Mouse (Mus musculus): ENCODE data around the gene Gng7.

DNA sequence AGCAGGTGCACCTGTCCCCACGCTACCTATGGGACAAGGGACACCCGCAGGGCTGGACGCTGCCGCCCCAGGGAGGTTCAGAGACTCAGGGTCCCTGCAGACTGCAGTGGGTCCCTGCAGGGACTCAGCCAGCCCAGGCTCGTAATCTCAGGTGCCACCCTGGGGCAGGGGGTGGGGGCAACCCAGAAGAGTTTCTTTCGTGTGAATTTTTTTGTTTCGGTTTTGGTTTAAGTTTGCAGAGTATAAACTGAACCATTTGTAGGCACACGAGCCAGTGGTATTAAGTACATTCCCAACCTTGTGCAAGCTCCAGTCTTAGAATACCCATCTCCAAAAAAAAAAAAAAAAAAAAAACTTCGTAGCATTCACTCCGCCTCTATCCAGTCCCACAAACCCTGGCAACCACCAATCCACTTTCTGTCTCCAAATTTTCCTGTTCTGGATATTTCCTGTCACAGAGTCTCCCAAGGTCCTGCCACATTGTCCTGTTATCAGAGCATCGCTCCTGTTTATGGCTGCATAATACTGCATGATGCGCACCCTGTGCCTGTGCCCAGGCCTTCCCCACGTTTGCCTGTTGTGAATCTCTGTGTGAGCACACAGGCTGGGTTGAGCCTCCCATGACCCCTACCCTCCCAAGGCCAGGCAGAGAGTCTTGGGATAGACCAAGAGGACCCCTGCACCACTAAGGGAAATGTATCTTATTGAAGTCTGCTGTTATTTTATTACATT lies 28.6 kb downstream of the Gng7 start:
- TF ChIP-seq POLR2A (IDR thresholded peaks at IDR 0.05; ENCODE audit: low read depth, low read length) (no peak), CTCF (conservative IDR thresholded peaks at IDR 0.05; ENCODE audit: insufficient read depth, insufficient read length, low read depth, low read length) (no peak)

Measured in kidney, adult 2 months (tissue).